Mouse (Mus musculus) kidney, embryonic 14.5 days (tissue): ENCODE results near the gene Rpl22. TPM values are rescaled to one million over a fixed set of nuclear protein-coding genes. Genes with fewer than 3 reads are reported as not detected.

Source experiments
- ATAC-seq: fragments of 200-750 bp; cut with Nextera tagmentation; 2 replicates; pipeline ENCODE4 v1.8.0; 2017; ENCODE audit warnings: moderate number of reproducible peaks, mild to moderate bottlenecking, moderate TSS enrichment, moderate library complexity; ENCODE audit not compliant: low FRiP score, low TSS enrichment
- H3K27ac ChIP-seq: fragments of 300-500 bp; sonication (generic); 2 replicates; pipeline ENCODE4 v1.5.1; 2014; ENCODE audit warnings: low read depth, mild to moderate bottlenecking, low read length, moderate library complexity, mixed read lengths
- H3K27me3 ChIP-seq: fragments of 300-500 bp; sonication (generic); 2 replicates; pipeline ENCODE4 v1.6.1; 2014; ENCODE audit warnings: mild to moderate bottlenecking, low read length; ENCODE audit not compliant: control insufficient read depth, insufficient read depth
- H3K36me3 ChIP-seq: fragments of 300-500 bp; sonication (generic); 2 replicates; pipeline ENCODE4 v1.6.1; 2014; ENCODE audit warnings: low read length, mixed read lengths; ENCODE audit not compliant: control insufficient read depth, insufficient read depth
- H3K4me1 ChIP-seq: fragments of 300-500 bp; sonication (generic); 2 replicates; pipeline ENCODE4 v1.6.1; 2014; ENCODE audit warnings: low read length, mixed read lengths; ENCODE audit not compliant: control insufficient read depth, insufficient read depth
- H3K4me2 ChIP-seq: fragments of 300-500 bp; sonication (generic); replicated peaks from 2 replicates; pipeline ENCODE4 v1.6.1; 2014; ENCODE audit warnings: low read depth, mild to moderate bottlenecking, low read length
- H3K4me3 ChIP-seq: fragments of 300-500 bp; sonication (generic); 2 replicates; pipeline ENCODE4 v1.5.1; 2014; ENCODE audit warnings: mild to moderate bottlenecking, low read length
- H3K9ac ChIP-seq: fragments of 300-500 bp; sonication (generic); 2 replicates; pipeline ENCODE4 v1.6.1; 2014; ENCODE audit warnings: low read depth, mild to moderate bottlenecking, low read length, moderate library complexity
- H3K9me3 ChIP-seq: fragments of 300-500 bp; sonication (generic); 2 replicates; pipeline ENCODE4 v1.6.1; 2016; ENCODE audit warnings: low read length; ENCODE audit not compliant: control insufficient read depth
- WGBS: fragments of 180-500 bp; shearing (Covaris S2); extraction: QIAGEN DNeasy Blood & Tissue Kit; methylation state at CpG from one replicate; pipeline ENCODE4 v1.1.7; 2014; 5-methylcytosine and 5-hydroxymethylcytosine counted together
- polyA plus RNA-seq: library from polyadenylated mRNA; unstranded; fragments of >200 nt; fragmentation: Nextera tagmentation; extraction: Ambion mirVana; gene quantifications from 2 replicates; pipeline ENCODE4 v1.2.1, GENCODE M21; 2014

Rpl22 gene
- polyA plus RNA-seq, 1 experiment from 2014 or later, result 475 TPM

- Histone ChIP-seq H3K4me3 (no peak overlapping the region), H3K4me2 (no peak overlapping the region), H3K9ac (no peak overlapping the region), H3K27me3 (peaks cover 11% of the 10 kb centered on the region), H3K9me3 (no peaks in the 10 kb centered on the region), H3K4me1 (peaks cover 4% of the 10 kb centered on the region; the same call in 1 of the 2 replicates), H3K27ac (no peak overlapping the region), H3K36me3 (no peaks in the 10 kb centered on the region)
- ATAC-seq, result no peak
- 61% methylated on average over 14 of the region's 14 CpGs for WGBS
Observed at GRCm38 (mm10) chr4:152353886-152354637, 28.5 kb downstream of the Rpl22 start.

- no peaks in the 10 kb centered on the region for H3K36me3 ChIP-seq
- H3K4me1 ChIP-seq, result peaks cover 3% of the 10 kb centered on the region; the same call in 1 of the 2 replicates
- no peaks in the 10 kb centered on the region for H3K9me3 ChIP-seq
- peaks cover 17% of the 10 kb centered on the region for H3K27me3 ChIP-seq
- no peak overlapping the region for H3K9ac ChIP-seq
- no peak overlapping the region for H3K4me3 ChIP-seq
- ATAC-seq, result no peak
- no peak overlapping the region for H3K4me2 ChIP-seq
- H3K27ac ChIP-seq, result no peak overlapping the region
- WGBS, result 79% methylated on average over 7 of the region's 7 CpGs
Observed at GRCm38 (mm10) chr4:152355672-152356071, 30.1 kb downstream of the Rpl22 start.

GRCm38 (mm10) chr4:152359700-152360099, 34.2 kb downstream of the Rpl22 start:
- H3K4me1 ChIP-seq, result peaks cover 9% of the 10 kb centered on the region; the same call in 1 of the 2 replicates
- H3K27me3 ChIP-seq, result peaks cover 15% of the 10 kb centered on the region
- no peaks in the 10 kb centered on the region for H3K9me3 ChIP-seq
- H3K9ac ChIP-seq, result no peak overlapping the region
- WGBS, result 13% methylated on average over 11 of the region's 11 CpGs
- H3K4me3 ChIP-seq, result no peak overlapping the region
- ATAC-seq, result no peak
- no peak overlapping the region for H3K4me2 ChIP-seq
- no peak overlapping the region for H3K27ac ChIP-seq
- H3K36me3 ChIP-seq, result no peaks in the 10 kb centered on the region

GRCm38 (mm10) chr4:152360855-152361254, 35.3 kb downstream of the Rpl22 start:
- Histone ChIP-seq H3K36me3 (no peaks in the 10 kb centered on the region), H3K4me3 (peak overlapping the region; percentile 13), H3K9me3 (no peaks in the 10 kb centered on the region), H3K9ac (no peak overlapping the region), H3K27me3 (peaks cover 15% of the 10 kb centered on the region), H3K4me1 (peaks cover 9% of the 10 kb centered on the region; the same call in 1 of the 2 replicates), H3K4me2 (peak overlapping the region; percentile 41), H3K27ac (no peak overlapping the region)
- WGBS, result 1% methylated on average over 19 of the region's 24 CpGs
- ATAC-seq, result peak; percentile 76

DNA sequence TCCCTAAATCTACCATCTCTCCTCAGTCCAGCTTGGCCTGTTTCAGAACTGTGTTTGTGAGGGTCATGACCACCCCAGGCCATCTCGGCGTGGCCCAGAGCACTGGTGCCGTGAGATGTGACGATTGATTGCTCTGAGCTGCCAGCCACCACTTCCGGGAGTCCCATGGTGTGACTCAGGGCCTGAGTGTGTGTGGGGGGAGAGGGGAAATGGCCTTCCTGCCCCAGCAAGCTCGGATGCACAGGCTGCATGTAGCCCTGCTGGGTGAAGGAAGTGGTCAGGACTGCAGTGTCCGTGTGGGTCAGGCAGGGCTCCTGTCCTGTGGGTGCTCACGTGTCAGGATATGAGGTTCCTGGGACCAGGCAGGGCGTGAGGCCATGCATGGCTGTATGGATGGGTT, 36.6 kb downstream of the Rpl22 start:
- Histone ChIP-seq H3K27ac (no peak overlapping the region), H3K4me1 (peaks cover 9% of the 10 kb centered on the region; the same call in 1 of the 2 replicates), H3K9ac (no peak overlapping the region), H3K4me2 (no peak overlapping the region), H3K9me3 (no peaks in the 10 kb centered on the region), H3K27me3 (peaks cover 15% of the 10 kb centered on the region), H3K4me3 (no peak overlapping the region), H3K36me3 (no peaks in the 10 kb centered on the region)
- WGBS, result 25% methylated on average over 9 of the region's 9 CpGs
- no peak for ATAC-seq

- no peaks in the 10 kb centered on the region for H3K36me3 ChIP-seq
- no peak overlapping the region for H3K4me3 ChIP-seq
- no peaks in the 10 kb centered on the region for H3K9me3 ChIP-seq
- peaks cover 9% of the 10 kb centered on the region; the same call in 1 of the 2 replicates for H3K4me1 ChIP-seq
- no peak overlapping the region for H3K9ac ChIP-seq
- no peak for ATAC-seq
- no peak overlapping the region for H3K4me2 ChIP-seq
- WGBS, result 77% methylated on average over 7 of the region's 7 CpGs
- peaks cover 7% of the 10 kb centered on the region for H3K27me3 ChIP-seq
- H3K27ac ChIP-seq, result no peak overlapping the region
Observed at GRCm38 (mm10) chr4:152365228-152365627, 39.7 kb downstream of the Rpl22 start.

DNA sequence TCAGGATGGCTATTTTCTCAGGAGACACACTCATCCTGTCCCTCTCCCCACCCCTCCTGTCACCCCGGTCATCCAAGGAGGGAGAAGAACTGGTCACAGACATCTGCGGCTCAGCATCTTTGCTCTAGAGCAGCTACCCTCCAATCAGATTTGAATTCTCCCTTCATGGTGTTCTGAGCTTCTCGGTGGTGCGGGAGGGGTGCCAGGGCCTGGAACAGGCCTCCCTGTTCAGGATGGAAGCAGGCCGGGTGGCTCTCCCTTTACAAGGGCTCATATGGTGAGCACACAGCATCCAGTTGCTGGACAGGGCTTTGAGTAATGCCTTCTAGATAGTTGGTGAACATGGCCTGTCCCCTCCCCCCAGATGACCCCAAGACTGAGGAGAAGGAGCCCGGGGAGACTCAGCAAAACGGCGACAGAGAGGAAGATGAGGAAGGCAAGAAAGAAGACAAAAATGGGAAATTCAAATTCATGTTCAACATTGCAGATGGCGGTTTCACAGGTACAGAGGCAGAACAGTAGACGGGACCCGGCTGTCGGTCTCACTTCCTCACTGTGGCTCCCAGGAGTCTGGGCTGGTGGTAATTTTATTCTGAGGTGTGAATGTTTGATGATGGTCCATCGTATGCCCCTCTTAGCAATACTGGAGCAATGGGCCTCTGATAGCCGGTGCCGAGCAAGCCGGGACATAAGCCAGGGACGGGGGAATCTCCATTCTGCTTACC, 57.1 kb downstream of the Rpl22 start:
- H3K4me1 ChIP-seq, result no peaks in the 10 kb centered on the region
- no peak overlapping the region for H3K4me2 ChIP-seq
- no peaks in the 10 kb centered on the region for H3K27me3 ChIP-seq
- no peak overlapping the region for H3K27ac ChIP-seq
- H3K9me3 ChIP-seq, result no peaks in the 10 kb centered on the region
- no peak overlapping the region for H3K9ac ChIP-seq
- no peaks in the 10 kb centered on the region for H3K36me3 ChIP-seq
- H3K4me3 ChIP-seq, result no peak overlapping the region
- 82% methylated on average over 17 of the region's 17 CpGs for WGBS
- no peak for ATAC-seq
